Mouse (Mus musculus): Measurements from ENCODE around the gene Kif5a.

GRCm38 (mm10) chr10:127233141-127233540 lies 30.0 kb downstream of the Kif5a start:
- TF ChIP-seq GATA1 (IDR thresholded peaks at IDR 0.05; ENCODE audit: borderline replicate concordance, low read length) = no peak
- TF ChIP-seq CTCF (IDR thresholded peaks at IDR 0.05; ENCODE audit: low read depth, low read length) = no peak
